Mouse (Mus musculus): Measurements from ENCODE around the gene Rai1. TPM values are rescaled to one million over a fixed set of nuclear protein-coding genes. Genes with fewer than 3 reads are reported as not detected.

The Rai1 gene
- polyA plus RNA-seq, 1 experiment from 2014 or later, result 18.2 TPM

- ATAC-seq (ENCODE audit: extremely low read depth, insufficient number of reproducible peaks, low FRiP score, low TSS enrichment), result no peak
- no peak overlapping the region for H3K4me2 ChIP-seq
- 96% methylated on average over 2 of the region's 2 CpGs for WGBS
- H3K9me3 ChIP-seq, result no peaks in the 10 kb centered on the region
- H3K27me3 ChIP-seq (replicated peaks), result no peaks in the 10 kb centered on the region
- peaks cover 94% of the 10 kb centered on the region for H3K4me1 ChIP-seq
- H3K4me3 ChIP-seq, result no peak overlapping the region
- H3K36me3 ChIP-seq, result no peaks in the 10 kb centered on the region
- H3K27ac ChIP-seq (replicated peaks), result peak overlapping the region; percentile 16; the same call in 1 of the 2 replicates
- no peak overlapping the region for H3K9ac ChIP-seq
Measured at GRCm38 (mm10) chr11:60111576-60111975, 6.8 kb downstream of the Rai1 start.

- H3K27me3 ChIP-seq (replicated peaks), result no peaks in the 10 kb centered on the region
- no peaks in the 10 kb centered on the region for H3K9me3 ChIP-seq
- peak overlapping the region; percentile 92 for H3K4me2 ChIP-seq
- H3K4me3 ChIP-seq, result peak overlapping the region; percentile 61
- H3K36me3 ChIP-seq, result no peaks in the 10 kb centered on the region
- peaks cover 90% of the 10 kb centered on the region for H3K4me1 ChIP-seq
- H3K27ac ChIP-seq (replicated peaks), result peak overlapping the region; percentile 99
- peak overlapping the region; percentile 85 for H3K9ac ChIP-seq
- WGBS, result 3% methylated on average over 4 of the region's 4 CpGs
- ATAC-seq (ENCODE audit: extremely low read depth, insufficient number of reproducible peaks, low FRiP score, low TSS enrichment), result no peak
Measured at GRCm38 (mm10) chr11:60113624-60114023, 8.8 kb downstream of the Rai1 start.

- WGBS, result 3% methylated on average over 21 of the region's 21 CpGs
- Histone ChIP-seq H3K27ac (replicated peaks) (peak overlapping the region; percentile 99), H3K9me3 (no peaks in the 10 kb centered on the region), H3K27me3 (replicated peaks) (no peaks in the 10 kb centered on the region), H3K36me3 (no peaks in the 10 kb centered on the region), H3K4me1 (peaks cover 88% of the 10 kb centered on the region), H3K4me2 (peak overlapping the region; percentile 92), H3K4me3 (peak overlapping the region; percentile 61), H3K9ac (peak overlapping the region; percentile 85)
- ATAC-seq (ENCODE audit: extremely low read depth, insufficient number of reproducible peaks, low FRiP score, low TSS enrichment), result 0 out of 2 replicates have a peak, but pooled peaks have one; percentile 0
Measured at GRCm38 (mm10) chr11:60114296-60115023, 9.6 kb downstream of the Rai1 start.

GRCm38 (mm10) chr11:60115024-60115538 lies 10.3 kb downstream of the Rai1 start:
- ATAC-seq (ENCODE audit: extremely low read depth, insufficient number of reproducible peaks, low FRiP score, low TSS enrichment), result peak; percentile 94
- no peaks in the 10 kb centered on the region for H3K36me3 ChIP-seq
- H3K4me2 ChIP-seq, result peak overlapping the region; percentile 92
- no peaks in the 10 kb centered on the region for H3K27me3 ChIP-seq (replicated peaks)
- H3K4me3 ChIP-seq, result peak overlapping the region; percentile 61
- WGBS, result under 1% methylated on average over 36 of the region's 43 CpGs
- H3K4me1 ChIP-seq, result peaks cover 88% of the 10 kb centered on the region
- H3K27ac ChIP-seq (replicated peaks), result peak overlapping the region; percentile 99
- H3K9me3 ChIP-seq, result no peaks in the 10 kb centered on the region
- H3K9ac ChIP-seq, result peak overlapping the region; percentile 85

GRCm38 (mm10) chr11:60115638-60116276 lies 10.9 kb downstream of the Rai1 start:
- peak overlapping the region; percentile 84 for H3K9ac ChIP-seq
- 13% methylated on average over 6 of the region's 6 CpGs for WGBS
- no peaks in the 10 kb centered on the region for H3K36me3 ChIP-seq
- H3K27ac ChIP-seq (replicated peaks), result peak overlapping the region; percentile 99
- H3K27me3 ChIP-seq (replicated peaks), result no peaks in the 10 kb centered on the region
- H3K4me1 ChIP-seq, result peaks cover 90% of the 10 kb centered on the region
- ATAC-seq (ENCODE audit: extremely low read depth, insufficient number of reproducible peaks, low FRiP score, low TSS enrichment), result no peak
- H3K9me3 ChIP-seq, result no peaks in the 10 kb centered on the region
- H3K4me3 ChIP-seq, result peak overlapping the region; percentile 61
- H3K4me2 ChIP-seq, result peak overlapping the region; percentile 92

GRCm38 (mm10) chr11:60120586-60121262 lies 15.9 kb downstream of the Rai1 start:
- Histone ChIP-seq H3K9ac (no peak overlapping the region), H3K27me3 (replicated peaks) (no peaks in the 10 kb centered on the region), H3K4me3 (no peak overlapping the region), H3K27ac (replicated peaks) (no peak overlapping the region), H3K36me3 (no peaks in the 10 kb centered on the region), H3K9me3 (no peaks in the 10 kb centered on the region), H3K4me1 (peaks cover 84% of the 10 kb centered on the region), H3K4me2 (no peak overlapping the region)
- WGBS, result 79% methylated on average over 2 of the region's 2 CpGs
- no peak for ATAC-seq (ENCODE audit: extremely low read depth, insufficient number of reproducible peaks, low FRiP score, low TSS enrichment)

GRCm38 (mm10) chr11:60122611-60123010 lies 17.8 kb downstream of the Rai1 start:
- H3K9me3 ChIP-seq, result no peaks in the 10 kb centered on the region
- no peak for ATAC-seq (ENCODE audit: extremely low read depth, insufficient number of reproducible peaks, low FRiP score, low TSS enrichment)
- peaks cover 87% of the 10 kb centered on the region for H3K4me1 ChIP-seq

GRCm38 (mm10) chr11:60127048-60127447 lies 22.2 kb downstream of the Rai1 start:
- peaks cover 89% of the 10 kb centered on the region for H3K4me1 ChIP-seq
- ATAC-seq (ENCODE audit: extremely low read depth, insufficient number of reproducible peaks, low FRiP score, low TSS enrichment), result no peak
- H3K27ac ChIP-seq (replicated peaks), result peak overlapping the region; percentile 37
- no peak overlapping the region for H3K4me3 ChIP-seq
- no peak overlapping the region for H3K4me2 ChIP-seq
- no peaks in the 10 kb centered on the region for H3K9me3 ChIP-seq
- peaks cover 6% of the 10 kb centered on the region for H3K36me3 ChIP-seq
- peak overlapping the region; percentile 33 for H3K9ac ChIP-seq
- H3K27me3 ChIP-seq (replicated peaks), result no peaks in the 10 kb centered on the region

More at GRCm38 (mm10) chr11:60122611-60123010, 17.8 kb downstream of the Rai1 start:
- Histone ChIP-seq H3K27me3 (replicated peaks) (no peaks in the 10 kb centered on the region), H3K4me2 (no peak overlapping the region), H3K27ac (replicated peaks) (no peak overlapping the region), H3K4me3 (no peak overlapping the region), H3K36me3 (no peaks in the 10 kb centered on the region), H3K9ac (no peak overlapping the region)

GRCm38 (mm10) chr11:60127863-60128512 lies 23.2 kb downstream of the Rai1 start:
- H3K27ac ChIP-seq (replicated peaks), result peak overlapping the region; percentile 37
- 35% methylated on average over 4 of the region's 4 CpGs for WGBS
- H3K4me1 ChIP-seq, result peaks cover 96% of the 10 kb centered on the region
- no peaks in the 10 kb centered on the region for H3K9me3 ChIP-seq
- H3K4me2 ChIP-seq, result no peak overlapping the region
- H3K9ac ChIP-seq, result peak overlapping the region; percentile 33; the same call in 1 of the 2 replicates
- H3K27me3 ChIP-seq (replicated peaks), result no peaks in the 10 kb centered on the region
- ATAC-seq (ENCODE audit: extremely low read depth, insufficient number of reproducible peaks, low FRiP score, low TSS enrichment), result no peak
- peaks cover 6% of the 10 kb centered on the region for H3K36me3 ChIP-seq
- H3K4me3 ChIP-seq, result no peak overlapping the region

GRCm38 (mm10) chr11:60130516-60130915 lies 25.7 kb downstream of the Rai1 start:
- no peaks in the 10 kb centered on the region for H3K27me3 ChIP-seq (replicated peaks)
- H3K4me3 ChIP-seq, result no peak overlapping the region
- peaks cover 98% of the 10 kb centered on the region for H3K4me1 ChIP-seq
- peak overlapping the region; percentile 81 for H3K27ac ChIP-seq (replicated peaks)
- ATAC-seq (ENCODE audit: extremely low read depth, insufficient number of reproducible peaks, low FRiP score, low TSS enrichment), result no peak
- H3K9ac ChIP-seq, result peak overlapping the region; percentile 57
- H3K9me3 ChIP-seq, result no peaks in the 10 kb centered on the region
- WGBS, result 35% methylated on average over 6 of the region's 6 CpGs
- H3K36me3 ChIP-seq, result peaks cover 6% of the 10 kb centered on the region
- no peak overlapping the region for H3K4me2 ChIP-seq

- H3K9ac ChIP-seq, result no peak overlapping the region
- no peak for ATAC-seq (ENCODE audit: extremely low read depth, insufficient number of reproducible peaks, low FRiP score, low TSS enrichment)
- no peak overlapping the region for H3K4me3 ChIP-seq
- no peak overlapping the region for H3K4me2 ChIP-seq
- peaks cover 6% of the 10 kb centered on the region for H3K36me3 ChIP-seq
- no peak overlapping the region for H3K27ac ChIP-seq (replicated peaks)
- no peaks in the 10 kb centered on the region for H3K9me3 ChIP-seq
- no peaks in the 10 kb centered on the region for H3K27me3 ChIP-seq (replicated peaks)
- 75% methylated on average over 1 of the region's 1 CpGs for WGBS
- peaks cover 97% of the 10 kb centered on the region for H3K4me1 ChIP-seq
Measured at GRCm38 (mm10) chr11:60132061-60132460, 27.2 kb downstream of the Rai1 start.
